Comparison of ENCODE assay signal across 28 mouse cellular contexts in the genomic region with DNA sequence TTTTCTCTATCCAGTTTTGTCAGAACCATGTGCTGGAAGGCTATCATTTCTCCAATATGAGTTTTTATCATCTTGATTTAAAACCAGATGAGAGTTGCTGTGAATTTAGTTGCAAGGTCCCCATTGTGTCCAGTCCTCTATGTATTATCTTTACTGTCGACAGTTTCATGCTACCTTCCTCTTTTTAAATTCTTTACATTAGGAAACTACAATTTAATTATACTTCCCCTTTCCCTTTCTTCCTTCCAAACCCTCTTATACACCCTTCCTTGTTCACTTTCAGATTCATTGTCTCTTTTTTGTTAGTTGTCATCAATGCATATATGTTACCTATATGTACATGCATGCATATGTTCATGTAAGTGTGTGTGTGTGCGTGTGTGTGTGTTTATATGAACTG.
DNase-seq lines count a peak whose midpoint lies in the region; ATAC-seq and TF ChIP-seq lines count a peak whose summit lies in the region.
"Had no signal": no experiment of that assay in that cellular context is flagged by ENCODE, and none has a peak within 500 bp of the region (broad histone marks: within the 10 kb centered on the region; RNA-seq: fewer than 3 reads in every experiment).

No protein-coding gene starts in this region.

- peaks cover 0 to 2% of the 10 kb centered on the region in 2 experiments; a peak in 1 of 4 replicates for H3K36me3 ChIP-seq in MEL (ENCODE audit: control insufficient read depth in 1 of 2, insufficient read depth in 2 of 2, low read length in 2 of 2)
- no peaks in the 10 kb centered on the region for H3K36me3 ChIP-seq in hindbrain, embryonic 11.5 days (ENCODE audit: control insufficient read depth, insufficient read depth, low read length)
- no peaks in the 10 kb centered on the region for H3K36me3 ChIP-seq in kidney, adult 2 months (ENCODE audit: control insufficient read depth, insufficient read depth, low read length)
- H3K36me3 ChIP-seq: embryonic facial prominence, embryonic 13.5 days; embryonic facial prominence, embryonic 15.5 days; forebrain, embryonic 10.5 days; forebrain, embryonic 12.5 days; G1E had no signal

- H3K9me3 ChIP-seq in MEL (replicated peaks; ENCODE audit: insufficient read depth, low read length): no peaks in the 10 kb centered on the region
- H3K9me3 ChIP-seq in hindbrain, embryonic 11.5 days (ENCODE audit: control insufficient read depth, low read length): no peaks in the 10 kb centered on the region
- H3K9me3 ChIP-seq: embryonic facial prominence, embryonic 13.5 days; embryonic facial prominence, embryonic 15.5 days; forebrain, embryonic 10.5 days; forebrain, embryonic 12.5 days; G1E had no signal

- TF ChIP-seq CTCF in MEL (IDR thresholded peaks at IDR 0.05 in 2 of 3, conservative IDR thresholded peaks at IDR 0.05 in 1 of 3; ENCODE audit: control insufficient read depth in 1 of 3, insufficient read depth in 1 of 3, low read depth in 2 of 3, low read length in 3 of 3, poor library complexity in 1 of 3, severe bottlenecking in 1 of 3): no peak
- no peak for TF ChIP-seq CTCF in kidney, adult 2 months (conservative IDR thresholded peaks at IDR 0.05; ENCODE audit: insufficient read depth, insufficient read length, low read depth, low read length)

- no peak overlapping the region for H3K4me3 ChIP-seq in MEL (ENCODE audit: control insufficient read depth in 1 of 2, insufficient read depth in 1 of 2, low read depth in 2 of 2, low read length in 2 of 2)
- no peak overlapping the region for H3K4me3 ChIP-seq in hindbrain, embryonic 11.5 days (ENCODE audit: low read depth, low read length)
- no peak overlapping the region for H3K4me3 ChIP-seq in kidney, adult 2 months (ENCODE audit: insufficient read depth, low read depth, low read length)
- H3K4me3 ChIP-seq: embryonic facial prominence, embryonic 13.5 days; embryonic facial prominence, embryonic 15.5 days; erythroblast, embryonic 14.5 days; forebrain, embryonic 10.5 days; forebrain, embryonic 12.5 days had no signal

- 93% methylated on average over 2 of the region's 2 CpGs for WGBS in hindbrain, embryonic 11.5 days
- 71% methylated on average over 2 of the region's 2 CpGs for WGBS in kidney, adult 2 months

- H3K4me1 ChIP-seq in MEL (ENCODE audit: control insufficient read depth in 1 of 2, insufficient read depth in 2 of 2, low read length in 2 of 2): no peaks in the 10 kb centered on the region
- no peaks in the 10 kb centered on the region for H3K4me1 ChIP-seq in hindbrain, embryonic 11.5 days (replicated peaks; ENCODE audit: control insufficient read depth, insufficient read depth, low read length)
- H3K4me1 ChIP-seq in kidney, adult 2 months (ENCODE audit: control insufficient read depth, insufficient read depth, low read length): no peaks in the 10 kb centered on the region
- H3K4me1 ChIP-seq: embryonic facial prominence, embryonic 13.5 days; embryonic facial prominence, embryonic 15.5 days; forebrain, embryonic 10.5 days; forebrain, embryonic 12.5 days had no signal

- TF ChIP-seq RAD21 in MEL (IDR thresholded peaks at IDR 0.05; ENCODE audit: low read depth, low read length): no peak

- TF ChIP-seq EP300 in MEL (IDR thresholded peaks at IDR 0.05; ENCODE audit: low read depth in 1 of 2, low read length in 2 of 2): peak; percentile 5 to 22; a peak in 2 of 4 replicates

- ATAC-seq in common myeloid progenitor, adult 5-6 weeks (replicated peaks; ENCODE audit: low read depth, poor library complexity, severe bottlenecking): peak; percentile 78
- ATAC-seq in megakaryocyte, adult 5-6 weeks (ENCODE audit: poor library complexity, severe bottlenecking): peak; percentile 79
- no peak for ATAC-seq in hindbrain, embryonic 11.5 days (ENCODE audit: low FRiP score)
- no peak for ATAC-seq in monocyte, adult 5-6 weeks (replicated peaks; ENCODE audit: insufficient number of reproducible peaks, low FRiP score, low TSS enrichment, poor library complexity, severe bottlenecking)
- ATAC-seq: activated CD4-positive, CD25-positive, alpha-beta regulatory T cell, adult 4 months; CD4-positive, CD25-positive, alpha-beta regulatory T cell, adult 4 months; forebrain, embryonic 14.5 days; forebrain, embryonic 16.5 days; Patski had no signal

- H3K9ac ChIP-seq in MEL (ENCODE audit: control insufficient read depth, low read depth, low read length, poor library complexity, severe bottlenecking): no peak overlapping the region
- H3K9ac ChIP-seq in hindbrain, embryonic 11.5 days (ENCODE audit: low read depth, low read length): no peak overlapping the region
- H3K9ac ChIP-seq: embryonic facial prominence, embryonic 13.5 days; embryonic facial prominence, embryonic 15.5 days; forebrain, embryonic 12.5 days had no signal

- H3K27me3 ChIP-seq in MEL (ENCODE audit: control insufficient read depth in 1 of 2, insufficient read depth in 2 of 2, low read length in 2 of 2): no peaks in the 10 kb centered on the region
- no peaks in the 10 kb centered on the region for H3K27me3 ChIP-seq in hindbrain, embryonic 11.5 days (ENCODE audit: control insufficient read depth, insufficient read depth, low read length)
- no peaks in the 10 kb centered on the region for H3K27me3 ChIP-seq in kidney, adult 2 months (replicated peaks; ENCODE audit: control insufficient read depth, insufficient read depth, low read length)
- H3K27me3 ChIP-seq: CH12.LX; embryonic facial prominence, embryonic 13.5 days; embryonic facial prominence, embryonic 15.5 days; forebrain, embryonic 12.5 days; Patski had no signal

- no peaks in the 10 kb centered on the region for H3K79me2 ChIP-seq in MEL (ENCODE audit: control insufficient read depth, insufficient read depth, low read length, poor library complexity)

- no peak for TF ChIP-seq POLR2A in MEL (IDR thresholded peaks at IDR 0.05; ENCODE audit: control insufficient read depth in 1 of 2, insufficient read depth in 1 of 2, low read depth in 1 of 2, low read length in 2 of 2, poor library complexity in 1 of 2)
- no peak for TF ChIP-seq POLR2A in kidney, adult 2 months (IDR thresholded peaks at IDR 0.05; ENCODE audit: low read depth, low read length)

- no peak overlapping the region for H3K27ac ChIP-seq in MEL (ENCODE audit: control insufficient read depth, low read depth, low read length)
- H3K27ac ChIP-seq in hindbrain, embryonic 11.5 days (ENCODE audit: low read depth, low read length): no peak overlapping the region
- no peak overlapping the region for H3K27ac ChIP-seq in kidney, adult 2 months (ENCODE audit: insufficient read depth, low read depth, low read length)
- H3K27ac ChIP-seq: embryonic facial prominence, embryonic 13.5 days; embryonic facial prominence, embryonic 15.5 days; forebrain, embryonic 10.5 days; forebrain, embryonic 12.5 days had no signal

- no peak overlapping the region for H3K4me2 ChIP-seq in hindbrain, embryonic 11.5 days (replicated peaks; ENCODE audit: low read depth, low read length)
- H3K4me2 ChIP-seq: embryonic facial prominence, embryonic 13.5 days; embryonic facial prominence, embryonic 15.5 days; forebrain, embryonic 12.5 days had no signal

- peak; percentile 59 for DNase-seq in MEL (ENCODE audit: low read depth, low spot score)
- no peak for DNase-seq in hindbrain, embryonic 11.5 days (ENCODE audit: low spot score)
- no peak for DNase-seq in kidney, adult 2 months
- DNase-seq: adrenal gland, adult 8-10 months; adrenal gland, postnatal 14 days; adrenal gland, postnatal 36 days; B cell, adult 2 months; cerebellum, adult 11-12 months; cerebellum, adult 2 months; cerebellum, adult 9-10 months; cerebellum, postnatal 10 days; cerebellum, postnatal 25 days; embryo, embryonic 11 days had no signal

TF ChIP-seq in MEL, 35 proteins besides CTCF, POLR2A, EP300 and RAD21:
- TF ChIP-seq BHLHE40 (IDR thresholded peaks at IDR 0.05; ENCODE audit: borderline replicate concordance, low read depth, low read length) (no peak), RCOR1 (IDR thresholded peaks at IDR 0.05; ENCODE audit: low read depth, low read length) (no peak), GATA1 (IDR thresholded peaks at IDR 0.05; ENCODE audit: low read depth, low read length) (peak; percentile 31), ZC3H11A (IDR thresholded peaks at IDR 0.05; ENCODE audit: low read depth, low read length) (no peak), ZKSCAN1 (IDR thresholded peaks at IDR 0.05; ENCODE audit: low read depth, low read length) (no peak), CHD2 (IDR thresholded peaks at IDR 0.05; ENCODE audit: low read length) (no peak), KAT2A (conservative IDR thresholded peaks at IDR 0.05; ENCODE audit: low read depth, low read length) (no peak)

Comparison
In these comparisons a context has a peak if more than half of its experiments do, and no peak if none do; other contexts are left out.
1. ATAC-seq: peak in common myeloid progenitor, adult 5-6 weeks (single experiment) and megakaryocyte, adult 5-6 weeks (single experiment); none in hindbrain, embryonic 11.5 days (single experiment) and monocyte, adult 5-6 weeks (single experiment).